21 mouse cellular contexts compared by ENCODE assay signal in the genomic region with DNA sequence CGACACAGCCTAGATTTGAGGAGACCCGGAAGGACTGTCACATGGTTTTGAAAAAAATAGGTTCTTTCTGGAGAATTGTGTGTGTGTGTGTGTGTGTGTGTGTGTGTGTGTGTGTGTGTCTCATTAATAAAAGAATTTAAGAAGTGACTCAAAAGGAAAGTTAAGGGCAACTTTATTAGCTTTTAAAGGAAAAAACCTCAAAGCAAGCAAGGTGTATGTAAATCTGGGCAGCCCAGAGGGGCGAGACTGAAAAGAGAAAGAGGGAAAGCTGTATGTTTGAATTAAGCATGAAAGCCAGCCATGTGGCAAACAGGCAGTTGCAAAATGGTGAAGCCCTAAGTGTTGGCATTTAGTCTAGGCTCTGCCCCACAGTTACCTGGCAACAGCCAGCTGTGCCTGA.
DNase-seq lines count a peak whose midpoint lies in the region; ATAC-seq and TF ChIP-seq lines count a peak whose summit lies in the region.
"Had no signal": no experiment of that assay in that cellular context is flagged by ENCODE, and none has a peak within 500 bp of the region (broad histone marks: within the 10 kb centered on the region; RNA-seq: fewer than 3 reads in every experiment).

No protein-coding gene starts in this region.

- no peaks in the 10 kb centered on the region for H3K9me3 ChIP-seq in midbrain, embryonic 11.5 days (ENCODE audit: control insufficient read depth, low read length)
- H3K9me3 ChIP-seq in midbrain, embryonic 16.5 days (replicated peaks; ENCODE audit: control insufficient read depth, low read length, poor library complexity, severe bottlenecking) = no peaks in the 10 kb centered on the region
- no peaks in the 10 kb centered on the region for H3K9me3 ChIP-seq in midbrain, embryonic 15.5 days
- no peaks in the 10 kb centered on the region for H3K9me3 ChIP-seq in midbrain, postnatal 0 days (ENCODE audit: low read length)
- H3K9me3 ChIP-seq in CH12.LX (replicated peaks; ENCODE audit: low read length) = peaks cover 14% of the 10 kb centered on the region

- peak; percentile 56 for DNase-seq in midbrain, embryonic 11.5 days (ENCODE audit: low spot score, missing footprints)
- no peak for DNase-seq in midbrain, postnatal 0 days (ENCODE audit: low spot score)
- DNase-seq in CH12.LX (ENCODE audit: extremely low read depth) (no peak), NIH3T3 (ENCODE audit: low read depth) (peak; percentile 20)
- no peak for DNase-seq in left cerebral cortex, adult 18-20 months (ENCODE audit: low spot score in 2 of 2)
- DNase-seq in left cerebral cortex, adult 11 months (ENCODE audit: low spot score) = no peak
- DNase-seq: adrenal gland, adult 2 months; adrenal gland, adult 8-10 months; adrenal gland, postnatal 10 days; adrenal gland, postnatal 14 days; adrenal gland, postnatal 25 days; adrenal gland, postnatal 36 days; B cell, adult 2 months; cerebellum, adult 11 months; cerebellum, adult 11-12 months; cerebellum, adult 18-20 months; cerebellum, adult 2 months had no signal

- no peak for TF ChIP-seq POLR2A in CH12.LX (IDR thresholded peaks at IDR 0.05; ENCODE audit: low read depth, low read length)

- H3K79me2 ChIP-seq in CH12.LX (replicated peaks; ENCODE audit: control insufficient read depth, extremely low read depth, insufficient read depth, poor library complexity, severe bottlenecking) = no peaks in the 10 kb centered on the region

- H3K9ac ChIP-seq in midbrain, embryonic 11.5 days (ENCODE audit: low read length) = no peak overlapping the region
- H3K9ac ChIP-seq in midbrain, embryonic 16.5 days (ENCODE audit: low read depth, low read length) = no peak overlapping the region
- no peak overlapping the region for H3K9ac ChIP-seq in midbrain, embryonic 15.5 days
- no peak overlapping the region for H3K9ac ChIP-seq in midbrain, postnatal 0 days (replicated peaks; ENCODE audit: low read length, poor library complexity, severe bottlenecking)
- no peak overlapping the region for H3K9ac ChIP-seq in CH12.LX (ENCODE audit: insufficient read depth, low read depth)

- H3K4me1 ChIP-seq in midbrain, embryonic 11.5 days (ENCODE audit: control insufficient read depth, insufficient read depth, low read length) = no peaks in the 10 kb centered on the region
- peaks cover 9% of the 10 kb centered on the region for H3K4me1 ChIP-seq in midbrain, embryonic 16.5 days (ENCODE audit: control insufficient read depth, insufficient read depth, low read length)
- H3K4me1 ChIP-seq in midbrain, embryonic 15.5 days = peaks cover 17% of the 10 kb centered on the region
- H3K4me1 ChIP-seq in midbrain, postnatal 0 days (ENCODE audit: insufficient read depth, low read length) = peaks cover 5% of the 10 kb centered on the region; the same call in 1 of the 2 replicates
- peaks cover 12 to 29% of the 10 kb centered on the region in 2 experiments for H3K4me1 ChIP-seq in CH12.LX (ENCODE audit: control insufficient read depth in 1 of 2, insufficient read depth in 2 of 2)

- TF ChIP-seq CTCF in midbrain, postnatal 0 days (IDR thresholded peaks at IDR 0.05) = no peak
- TF ChIP-seq CTCF in CH12.LX (conservative IDR thresholded peaks at IDR 0.05 in 1 of 2, IDR thresholded peaks at IDR 0.05 in 1 of 2; ENCODE audit: low read depth in 2 of 2, low read length in 2 of 2) = no peak

- H3K4me2 ChIP-seq in midbrain, embryonic 11.5 days = no peak overlapping the region
- H3K4me2 ChIP-seq in midbrain, embryonic 16.5 days (ENCODE audit: low read length) = no peak overlapping the region
- no peak overlapping the region for H3K4me2 ChIP-seq in midbrain, embryonic 15.5 days
- H3K4me2 ChIP-seq in midbrain, postnatal 0 days (ENCODE audit: low read depth, low read length, poor library complexity, severe bottlenecking) = no peak overlapping the region
- H3K4me2 ChIP-seq in CH12.LX (ENCODE audit: insufficient read depth, low read depth, poor library complexity, severe bottlenecking) = no peak overlapping the region

- H3K27ac ChIP-seq in midbrain, embryonic 11.5 days (ENCODE audit: low read depth, low read length) = no peak overlapping the region
- H3K27ac ChIP-seq in midbrain, embryonic 16.5 days (ENCODE audit: low read length) = no peak overlapping the region
- no peak overlapping the region for H3K27ac ChIP-seq in midbrain, embryonic 15.5 days
- H3K27ac ChIP-seq in midbrain, postnatal 0 days (ENCODE audit: low read depth, low read length) = no peak overlapping the region
- H3K27ac ChIP-seq in CH12.LX (ENCODE audit: insufficient read depth, low read depth) = no peak overlapping the region

- WGBS in midbrain, embryonic 11.5 days = 87% methylated on average over 3 of the region's 3 CpGs
- WGBS in midbrain, embryonic 16.5 days = 70% methylated on average over 3 of the region's 3 CpGs
- 68% methylated on average over 3 of the region's 3 CpGs for WGBS in midbrain, embryonic 15.5 days
- 63% methylated on average over 3 of the region's 3 CpGs for WGBS in midbrain, postnatal 0 days

- no peak overlapping the region for H3K4me3 ChIP-seq in midbrain, embryonic 11.5 days (ENCODE audit: low read depth, low read length)
- H3K4me3 ChIP-seq in midbrain, embryonic 16.5 days (ENCODE audit: low read depth, low read length) = no peak overlapping the region
- H3K4me3 ChIP-seq in midbrain, embryonic 15.5 days = no peak overlapping the region
- H3K4me3 ChIP-seq in midbrain, postnatal 0 days (ENCODE audit: low read depth, low read length) = no peak overlapping the region
- H3K4me3 ChIP-seq in CH12.LX (replicated peaks in 1 of 3; ENCODE audit: low read depth in 2 of 3, low read length in 2 of 3, poor library complexity in 1 of 3) = peak overlapping the region in 1 of 3 experiments; percentile 2

- in situ Hi-C loops in CH12.LX (cut with MboI; ENCODE audit: low pct_ligation_motif_present, low pct_unique_long_range_greater_than_20kb, low sequenced_read_pairs) = no loop called here

- no peak for TF ChIP-seq RAD21 in CH12.LX (IDR thresholded peaks at IDR 0.05; ENCODE audit: low read depth, low read length)

- H3K36me3 ChIP-seq in midbrain, embryonic 11.5 days (ENCODE audit: control insufficient read depth, insufficient read depth, low read length) = no peaks in the 10 kb centered on the region
- H3K36me3 ChIP-seq in midbrain, embryonic 16.5 days (ENCODE audit: control insufficient read depth, insufficient read depth, low read length) = no peaks in the 10 kb centered on the region
- no peaks in the 10 kb centered on the region for H3K36me3 ChIP-seq in midbrain, embryonic 15.5 days (replicated peaks)
- no peaks in the 10 kb centered on the region for H3K36me3 ChIP-seq in midbrain, postnatal 0 days (ENCODE audit: insufficient read depth, low read length)
- H3K36me3 ChIP-seq in CH12.LX (replicated peaks in 1 of 2; ENCODE audit: control insufficient read depth in 1 of 2, insufficient read depth in 1 of 2, low read length in 1 of 2) = no peaks in the 10 kb centered on the region
- H3K36me3 ChIP-seq: G1E had no signal

- ATAC-seq in midbrain, embryonic 11.5 days (ENCODE audit: low FRiP score) = no peak
- ATAC-seq in midbrain, embryonic 16.5 days = no peak; the same call in 1 of the 2 replicates
- ATAC-seq in midbrain, embryonic 15.5 days (replicated peaks) = peak; percentile 55; the same call in 1 of the 2 replicates
- ATAC-seq in midbrain, postnatal 0 days (ENCODE audit: low FRiP score) = no peak
- ATAC-seq: Patski had no signal

- H3K27me3 ChIP-seq in midbrain, embryonic 11.5 days (ENCODE audit: control insufficient read depth, insufficient read depth, low read length) = no peaks in the 10 kb centered on the region
- H3K27me3 ChIP-seq in midbrain, embryonic 16.5 days (ENCODE audit: control insufficient read depth, insufficient read depth, low read depth, low read length) = no peaks in the 10 kb centered on the region
- no peaks in the 10 kb centered on the region for H3K27me3 ChIP-seq in midbrain, embryonic 15.5 days (replicated peaks)
- H3K27me3 ChIP-seq in midbrain, postnatal 0 days (ENCODE audit: insufficient read depth, low read length) = no peaks in the 10 kb centered on the region
- no peaks in the 10 kb centered on the region for H3K27me3 ChIP-seq in CH12.LX (replicated peaks)
- H3K27me3 ChIP-seq: Patski had no signal

- no peak for TF ChIP-seq EP300 in CH12.LX (IDR thresholded peaks at IDR 0.05; ENCODE audit: low read length)

- dilution Hi-C loops in CH12.LX (cut with MboI; ENCODE audit: extremely low pct_ligation_motif_present, extremely low pct_unique_long_range_greater_than_20kb, low sequenced_read_pairs) = no loop called here

TF ChIP-seq in CH12.LX, 34 proteins besides CTCF, POLR2A, EP300 and RAD21:
- TF ChIP-seq CHD2 (IDR thresholded peaks at IDR 0.05; ENCODE audit: low read length) (no peak), POLR2AphosphoS2 (IDR thresholded peaks at IDR 0.05; ENCODE audit: low read depth, low read length) (no peak), IRF4 (IDR thresholded peaks at IDR 0.05; ENCODE audit: low read depth, low read length) (peak; percentile 68)

Comparison
In these comparisons a context has a peak if more than half of its experiments do, and no peak if none do; other contexts are left out.
1. DNase-seq: peak in midbrain, embryonic 11.5 days (single experiment) and NIH3T3 (single experiment); none in midbrain, postnatal 0 days (single experiment), CH12.LX (single experiment), left cerebral cortex, adult 18-20 months (0 of 2) and left cerebral cortex, adult 11 months (single experiment).